Mouse (Mus musculus) forebrain, embryonic 14.5 days (tissue): ENCODE data around the gene Aldh16a1. TPM values are rescaled to one million over a fixed set of nuclear protein-coding genes. Genes with fewer than 3 reads are reported as not detected.

Experiments
- ATAC-seq: fragments of 200-750 bp; cut with Nextera tagmentation; 2 replicates; pipeline ENCODE4 v1.8.0; 2017; ENCODE audit warnings: mild to moderate bottlenecking, moderate library complexity
- DNase-seq: peaks from one replicate; pipeline ENCODE4 v3.0.0-alpha.2; 2015; ENCODE audit warnings: low spot score
- H3K27ac ChIP-seq: fragments of 300-500 bp; sonication (generic); 2 replicates; pipeline ENCODE4 v1.5.1; 2014; ENCODE audit warnings: low read depth, mild to moderate bottlenecking, control low read depth, low read length, moderate library complexity
- H3K27me3 ChIP-seq: fragments of 300-500 bp; sonication (generic); replicated peaks from 2 replicates; pipeline ENCODE4 v1.6.1; 2014; ENCODE audit warnings: low read length, control low read depth, mixed read lengths; ENCODE audit not compliant: control insufficient read depth, insufficient read depth
- H3K36me3 ChIP-seq: fragments of 300-500 bp; sonication (generic); 2 replicates; pipeline ENCODE4 v1.6.1; 2014; ENCODE audit warnings: low read length, control low read depth; ENCODE audit not compliant: control insufficient read depth, insufficient read depth
- H3K4me1 ChIP-seq: fragments of 300-500 bp; sonication (generic); 2 replicates; pipeline ENCODE4 v1.6.1; 2014; ENCODE audit warnings: antibody characterized with exemption, low read length, control low read depth; ENCODE audit not compliant: control insufficient read depth, insufficient read depth
- H3K4me2 ChIP-seq: fragments of 300-500 bp; sonication (generic); 2 replicates; pipeline ENCODE4 v1.6.1; 2014; ENCODE audit warnings: mild to moderate bottlenecking, control low read depth, low read length
- H3K4me3 ChIP-seq: fragments of 300-500 bp; sonication (generic); 2 replicates; pipeline ENCODE4 v1.5.1; 2014; ENCODE audit warnings: low read depth, low read length, control low read depth
- H3K9ac ChIP-seq: fragments of 300-500 bp; sonication (generic); 2 replicates; pipeline ENCODE4 v1.6.1; 2014; ENCODE audit warnings: mild to moderate bottlenecking, low read length, control low read depth, moderate library complexity
- H3K9me3 ChIP-seq: fragments of 300-500 bp; sonication (generic); replicated peaks from 2 replicates; pipeline ENCODE4 v1.6.1; 2016; ENCODE audit warnings: low read length, control low read depth, mixed read lengths; ENCODE audit not compliant: control insufficient read depth
- WGBS: fragments of 180-500 bp; shearing (Covaris S2); extraction: QIAGEN DNeasy Blood & Tissue Kit; methylation state at CpG from one replicate; pipeline ENCODE4 v1.1.7; 2014; 5-methylcytosine and 5-hydroxymethylcytosine counted together
- polyA plus RNA-seq: library from polyadenylated mRNA; unstranded; fragments of >200 nt; fragmentation: Nextera tagmentation; extraction: Ambion mirVana; gene quantifications from 2 replicates; pipeline ENCODE4 v1.2.1, GENCODE M21; 2014

Aldh16a1 gene
- polyA plus RNA-seq, 1 experiment from 2014 or later: 26.8 TPM

- no peak overlapping the region for H3K27ac ChIP-seq
- H3K9me3 ChIP-seq: no peaks in the 10 kb centered on the region
- 0 out of 2 replicates have a peak, but pooled peaks cover 3% of the 10 kb centered on the region for H3K27me3 ChIP-seq
- no peak for ATAC-seq
- no peaks in the 10 kb centered on the region for H3K4me1 ChIP-seq
- no peak overlapping the region for H3K4me3 ChIP-seq
- DNase-seq: no peak
- H3K9ac ChIP-seq: no peak overlapping the region
- no peaks in the 10 kb centered on the region for H3K36me3 ChIP-seq
- H3K4me2 ChIP-seq: no peak overlapping the region
- WGBS: 58% methylated on average over 5 of the region's 5 CpGs
These were observed 39.0 kb upstream of the Aldh16a1 start for GRCm38 (mm10) chr7:45193406-45193805.

GRCm38 (mm10) chr7:45192585-45193310 is 38.4 kb upstream of the Aldh16a1 start:
- Histone ChIP-seq H3K4me2 (no peak overlapping the region), H3K36me3 (no peaks in the 10 kb centered on the region), H3K27ac (no peak overlapping the region), H3K4me3 (no peak overlapping the region), H3K9ac (no peak overlapping the region), H3K27me3 (0 out of 2 replicates have a peak, but pooled peaks cover 3% of the 10 kb centered on the region), H3K4me1 (no peaks in the 10 kb centered on the region), H3K9me3 (no peaks in the 10 kb centered on the region)
- DNase-seq: no peak
- WGBS: 79% methylated on average over 7 of the region's 7 CpGs
- ATAC-seq: no peak

DNA sequence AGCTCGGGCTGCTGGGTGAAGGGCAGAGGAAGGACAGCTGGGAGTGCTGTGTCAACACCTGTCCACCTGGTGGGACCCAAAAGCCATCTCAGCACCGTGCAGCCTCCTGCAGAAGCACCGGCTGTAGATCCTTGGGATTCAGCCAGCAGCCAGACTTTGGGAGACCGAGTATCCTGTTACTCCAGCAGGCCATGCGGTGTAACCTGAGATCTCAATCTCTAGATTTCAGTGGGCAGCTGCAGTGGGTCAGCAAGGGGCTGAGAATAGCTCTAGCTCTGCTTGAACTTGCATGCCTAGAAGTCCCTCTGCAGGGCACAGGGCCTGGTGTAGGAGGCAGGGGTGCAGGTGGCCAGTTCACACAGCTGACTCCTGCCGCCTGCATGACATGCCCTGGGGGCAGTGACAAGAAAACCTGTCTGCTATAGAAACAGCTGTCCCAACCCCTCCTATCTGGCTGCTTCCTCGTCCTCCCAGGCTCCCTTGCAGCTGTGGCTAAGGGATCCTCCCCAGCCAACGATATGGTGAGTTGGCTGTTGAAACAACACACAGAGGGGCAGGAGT is 37.5 kb upstream of the Aldh16a1 start:
- DNase-seq (no peak), ATAC-seq (no peak)
- Histone ChIP-seq H3K4me2 (no peak overlapping the region), H3K9me3 (no peaks in the 10 kb centered on the region), H3K27ac (no peak overlapping the region), H3K4me1 (no peaks in the 10 kb centered on the region), H3K9ac (no peak overlapping the region; the same call in 1 of the 2 replicates), H3K27me3 (0 out of 2 replicates have a peak, but pooled peaks cover 3% of the 10 kb centered on the region), H3K4me3 (no peak overlapping the region), H3K36me3 (no peaks in the 10 kb centered on the region)
- WGBS: 24% methylated on average over 8 of the region's 8 CpGs

- no peaks in the 10 kb centered on the region for H3K9me3 ChIP-seq
- 80% methylated on average over 2 of the region's 2 CpGs for WGBS
- H3K4me2 ChIP-seq: no peak overlapping the region
- no peak for ATAC-seq
- H3K36me3 ChIP-seq: no peaks in the 10 kb centered on the region
- H3K9ac ChIP-seq: no peak overlapping the region
- DNase-seq: no peak
- H3K27ac ChIP-seq: no peak overlapping the region
- no peaks in the 10 kb centered on the region for H3K4me1 ChIP-seq
- H3K4me3 ChIP-seq: no peak overlapping the region
- 0 out of 2 replicates have a peak, but pooled peaks cover 3% of the 10 kb centered on the region for H3K27me3 ChIP-seq
These were observed 36.8 kb upstream of the Aldh16a1 start for GRCm38 (mm10) chr7:45191161-45191560.

DNA sequence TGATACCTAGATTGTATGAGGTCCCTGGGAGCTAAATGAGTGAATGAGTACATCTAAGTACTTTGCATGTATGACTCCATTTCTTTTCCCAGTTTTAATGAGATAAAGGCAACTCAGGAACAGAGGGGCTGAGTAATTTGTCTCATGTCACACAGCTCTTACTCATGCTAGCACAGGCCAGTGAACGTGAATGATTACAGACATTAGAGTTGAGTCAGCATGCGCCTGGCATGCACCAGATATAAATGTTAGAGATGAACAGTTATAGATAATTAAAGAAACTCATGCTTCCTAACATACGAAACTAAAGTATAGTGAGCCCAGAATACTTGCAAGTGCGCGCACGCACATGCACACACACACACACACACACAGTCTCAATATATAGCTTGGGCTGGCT is 35.8 kb upstream of the Aldh16a1 start:
- H3K4me3 ChIP-seq: no peak overlapping the region
- H3K4me2 ChIP-seq: no peak overlapping the region
- WGBS: 90% methylated on average over 6 of the region's 6 CpGs
- no peaks in the 10 kb centered on the region for H3K4me1 ChIP-seq
- DNase-seq: no peak
- no peaks in the 10 kb centered on the region for H3K9me3 ChIP-seq
- H3K27ac ChIP-seq: no peak overlapping the region
- no peak overlapping the region for H3K9ac ChIP-seq
- no peak for ATAC-seq
- H3K27me3 ChIP-seq: 0 out of 2 replicates have a peak, but pooled peaks cover 3% of the 10 kb centered on the region
- no peaks in the 10 kb centered on the region for H3K36me3 ChIP-seq

DNA sequence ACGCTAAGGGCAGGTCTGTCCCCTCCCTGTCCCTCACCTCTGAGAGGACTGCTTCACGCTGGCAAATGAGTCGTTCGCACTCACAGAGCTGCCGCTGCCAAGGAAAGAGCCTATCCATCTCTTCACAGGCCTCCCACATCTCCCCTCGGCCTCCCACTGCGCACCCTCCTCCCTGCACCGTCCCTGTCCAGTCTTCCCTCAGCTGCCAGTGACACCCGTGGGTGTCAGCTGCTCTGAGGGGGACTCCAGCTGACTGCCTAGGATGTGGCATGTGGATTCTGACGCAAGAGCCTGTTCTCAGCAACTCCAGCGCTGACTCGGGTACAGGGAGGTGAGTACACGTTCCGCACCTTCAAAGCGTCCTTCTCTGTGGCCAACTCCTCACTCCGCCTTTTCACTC is 35.2 kb upstream of the Aldh16a1 start:
- WGBS: 55% methylated on average over 16 of the region's 16 CpGs
- Histone ChIP-seq H3K4me2 (no peak overlapping the region), H3K27me3 (peaks cover 6% of the 10 kb centered on the region; the same call in 1 of the 2 replicates), H3K4me3 (no peak overlapping the region), H3K27ac (no peak overlapping the region), H3K4me1 (no peaks in the 10 kb centered on the region), H3K36me3 (no peaks in the 10 kb centered on the region), H3K9me3 (no peaks in the 10 kb centered on the region), H3K9ac (no peak overlapping the region)
- ATAC-seq: no peak
- no peak for DNase-seq

DNA sequence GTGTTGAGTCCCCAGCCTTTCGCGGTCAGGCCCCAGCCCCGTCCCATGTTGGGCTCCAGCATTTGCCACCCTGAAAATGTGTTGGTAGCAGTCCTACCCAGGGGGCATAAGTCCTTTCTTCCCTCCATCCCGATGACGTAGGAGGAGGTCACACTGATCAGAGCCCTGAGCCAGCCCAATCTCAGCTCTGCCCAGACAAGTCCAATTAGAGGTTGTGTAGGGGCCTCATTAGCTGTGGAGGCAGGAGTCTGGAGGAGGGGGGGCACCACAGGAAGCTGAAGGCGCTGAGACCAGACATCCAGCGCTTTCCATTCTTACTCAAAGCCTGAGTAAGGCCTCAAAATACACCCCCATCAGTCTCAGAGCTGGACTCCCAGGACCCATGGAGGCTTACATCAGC is 31.5 kb upstream of the Aldh16a1 start:
- Histone ChIP-seq H3K27me3 (peaks cover 42% of the 10 kb centered on the region), H3K4me3 (no peak overlapping the region), H3K4me1 (peaks cover 7% of the 10 kb centered on the region; the same call in 1 of the 2 replicates), H3K27ac (no peak overlapping the region), H3K4me2 (no peak overlapping the region), H3K9ac (no peak overlapping the region), H3K36me3 (no peaks in the 10 kb centered on the region), H3K9me3 (no peaks in the 10 kb centered on the region)
- DNase-seq: no peak
- WGBS: 44% methylated on average over 7 of the region's 7 CpGs
- ATAC-seq: no peak

- DNase-seq (no peak), ATAC-seq (no peak)
- Histone ChIP-seq H3K36me3 (no peaks in the 10 kb centered on the region), H3K9ac (no peak overlapping the region), H3K9me3 (no peaks in the 10 kb centered on the region), H3K27ac (no peak overlapping the region), H3K27me3 (peaks cover 62% of the 10 kb centered on the region), H3K4me1 (peaks cover 7% of the 10 kb centered on the region; the same call in 1 of the 2 replicates), H3K4me3 (no peak overlapping the region), H3K4me2 (no peak overlapping the region)
- WGBS: 58% methylated on average over 7 of the region's 7 CpGs
These were observed 29.3 kb upstream of the Aldh16a1 start for GRCm38 (mm10) chr7:45183672-45184071.

GRCm38 (mm10) chr7:45182606-45183005 is 28.2 kb upstream of the Aldh16a1 start:
- 19% methylated on average over 11 of the region's 11 CpGs for WGBS
- peak overlapping the region; percentile 26; the same call in 1 of the 2 replicates for H3K9ac ChIP-seq
- DNase-seq (no peak), ATAC-seq (0 out of 2 replicates have a peak, but pooled peaks have one; percentile 26)
- H3K4me2 ChIP-seq: peak overlapping the region; percentile 50
- H3K27ac ChIP-seq: no peak overlapping the region
- H3K4me3 ChIP-seq: peak overlapping the region; percentile 19
- peaks cover 71% of the 10 kb centered on the region for H3K27me3 ChIP-seq
- peaks cover 7% of the 10 kb centered on the region; the same call in 1 of the 2 replicates for H3K4me1 ChIP-seq
- no peaks in the 10 kb centered on the region for H3K36me3 ChIP-seq
- H3K9me3 ChIP-seq: no peaks in the 10 kb centered on the region
